Mouse (Mus musculus) myocyte (in vitro differentiated cells): ENCODE results near the gene Ccdc57. TPM values are rescaled to one million over a fixed set of nuclear protein-coding genes. Genes with fewer than 3 reads are reported as not detected.

Source experiments
- H3K27me3 ChIP-seq: one replicate; pipeline ENCODE4 v1.6.1; 2011; ENCODE audit not compliant: control insufficient read depth, insufficient read depth, insufficient read length
- H3K36me3 ChIP-seq: one replicate; pipeline ENCODE4 v1.6.1; 2011; ENCODE audit not compliant: control insufficient read depth, insufficient read depth
- H3K4me2 ChIP-seq: one replicate; pipeline ENCODE4 v1.6.1; 2011; ENCODE audit warnings: low read depth, control low read depth
- H3K4me3 ChIP-seq: one replicate; pipeline ENCODE4 v1.5.1; 2011; ENCODE audit warnings: mild to moderate bottlenecking, control low read depth, moderate library complexity
- H3K79me2 ChIP-seq: one replicate; pipeline ENCODE4 v1.6.1; 2011; ENCODE audit not compliant: control insufficient read depth, insufficient read depth
- H3ac ChIP-seq: one replicate; pipeline ENCODE4 v1.6.1; 2011; ENCODE audit not compliant: control insufficient read depth, insufficient read length
- CEBPB ChIP-seq: IDR thresholded peaks from 2 replicates; pipeline ENCODE4 v1.6.1; 2011; ENCODE audit warnings: mild to moderate bottlenecking, moderate library complexity; ENCODE audit not compliant: poor library complexity, insufficient read depth, severe bottlenecking
- E2F4 ChIP-seq: IDR thresholded peaks from one replicate; pipeline ENCODE4 v1.6.1; 2011; ENCODE audit warnings: mild to moderate bottlenecking, control low read depth, moderate library complexity; ENCODE audit not compliant: insufficient read depth
- MAX ChIP-seq: IDR thresholded peaks from one replicate; pipeline ENCODE4 v1.6.1; 2011; ENCODE audit warnings: low read depth, mild to moderate bottlenecking, control low read depth
- MYOD1 ChIP-seq, 3 experiments: IDR thresholded peaks; one replicate each; pipeline ENCODE4 v1.6.1; 2011; ENCODE audit warnings: control low read depth in 2 of 3, low read depth in 2 of 3, mild to moderate bottlenecking in 2 of 3, moderate library complexity in 1 of 3; ENCODE audit not compliant: insufficient read length in 2 of 3, control insufficient read depth in 1 of 3
- MYOG ChIP-seq, 3 experiments: IDR thresholded peaks; one replicate each; pipeline ENCODE4 v1.6.1; 2011; ENCODE audit warnings: control low read depth in 2 of 3, low read depth in 2 of 3, mild to moderate bottlenecking in 2 of 3; ENCODE audit not compliant: insufficient read length in 2 of 3, control insufficient read depth in 1 of 3, insufficient read depth in 1 of 3
- POLR2A ChIP-seq: IDR thresholded peaks from one replicate; pipeline ENCODE4 v1.6.1; 2011; ENCODE audit warnings: low read depth, mild to moderate bottlenecking, control low read depth, moderate library complexity; ENCODE audit not compliant: insufficient read length
- POLR2AphosphoS2 ChIP-seq: IDR thresholded peaks from one replicate; pipeline ENCODE4 v1.6.1; 2011; ENCODE audit warnings: low read depth, control low read depth; ENCODE audit not compliant: insufficient read length
- REST ChIP-seq: IDR thresholded peaks from one replicate; pipeline ENCODE4 v1.6.1; 2011; ENCODE audit warnings: mild to moderate bottlenecking, control low read depth, moderate library complexity; ENCODE audit not compliant: insufficient read depth, insufficient read length
- SRF ChIP-seq: IDR thresholded peaks from one replicate; pipeline ENCODE4 v1.6.1; 2011; ENCODE audit warnings: low read depth; ENCODE audit not compliant: control insufficient read depth, insufficient read length
- TCF12 ChIP-seq: IDR thresholded peaks from one replicate; pipeline ENCODE4 v1.6.1; 2011; ENCODE audit warnings: mild to moderate bottlenecking, control low read depth; ENCODE audit not compliant: poor library complexity, insufficient read depth, severe bottlenecking
- TCF3 ChIP-seq: IDR thresholded peaks from one replicate; pipeline ENCODE4 v1.6.1; 2011; ENCODE audit warnings: low read depth, control low read depth; ENCODE audit not compliant: insufficient read length
- USF1 ChIP-seq: IDR thresholded peaks from one replicate; pipeline ENCODE4 v1.6.1; 2011; ENCODE audit warnings: low read depth, mild to moderate bottlenecking, control low read depth, moderate library complexity
- polyA plus RNA-seq: library from polyadenylated mRNA; unstranded; fragments of >200 nt; fragmentation: generic; extraction: Trizol; gene quantifications from one replicate; pipeline ENCODE4 v1.2.1, GENCODE M21; 2012; ENCODE audit warnings: missing spikeins

Gene Ccdc57
- polyA plus RNA-seq, 1 experiment: 1.8 TPM

DNA sequence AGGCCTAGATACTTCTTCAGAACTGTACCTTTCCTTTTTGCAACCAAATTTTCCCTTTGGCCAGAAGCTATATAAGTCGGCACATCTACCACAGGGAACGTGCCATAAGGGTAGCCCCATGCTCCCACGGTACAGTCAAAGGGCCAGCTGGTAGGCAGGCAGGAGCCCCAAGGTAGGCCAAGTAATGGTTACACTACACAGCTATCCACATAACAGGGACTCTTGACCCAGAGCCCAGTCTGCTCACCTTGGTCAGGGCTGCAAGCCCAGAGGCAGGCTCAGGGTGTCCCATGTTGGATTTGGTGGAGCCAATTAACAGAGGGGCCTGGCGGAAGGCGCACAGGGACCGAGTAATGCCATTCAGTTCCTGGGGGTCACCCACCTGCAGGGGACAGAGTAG, 113.1 kb downstream of the Ccdc57 start:
- Histone ChIP-seq H3K79me2 (peaks cover 54% of the 10 kb centered on the region), H3K36me3 (peaks cover 29% of the 10 kb centered on the region), H3ac (no peak overlapping the region), H3K27me3 (no peaks in the 10 kb centered on the region), H3K4me3 (no peak overlapping the region), H3K4me2 (no peak overlapping the region)
- no peak for TF ChIP-seq POLR2AphosphoS2

DNA sequence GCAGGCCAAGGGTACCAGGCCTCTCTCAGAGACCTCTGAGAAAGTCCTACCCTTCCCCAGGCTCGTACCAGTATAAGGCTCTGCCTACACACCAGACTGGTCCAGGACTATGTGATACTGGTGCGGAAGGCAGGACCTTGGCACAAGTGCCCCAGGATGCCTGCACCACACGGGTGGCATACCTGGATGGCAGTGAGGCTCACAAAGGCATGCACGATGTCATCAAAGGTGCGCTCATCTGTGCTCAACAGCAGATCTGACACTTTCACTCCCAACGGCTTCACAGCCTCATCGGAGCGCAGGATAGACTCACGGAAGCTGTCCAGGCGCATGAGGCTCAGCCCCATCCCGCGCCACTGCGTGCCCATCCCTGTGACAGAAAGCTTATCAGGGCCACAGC, 114.4 kb downstream of the Ccdc57 start:
- Histone ChIP-seq H3K36me3 (peaks cover 29% of the 10 kb centered on the region), H3K27me3 (no peaks in the 10 kb centered on the region), H3K4me2 (no peak overlapping the region), H3K79me2 (peaks cover 51% of the 10 kb centered on the region), H3ac (no peak overlapping the region), H3K4me3 (no peak overlapping the region)
- TF ChIP-seq POLR2AphosphoS2 (peak; percentile 29), MYOD1 (IDR thresholded peaks at IDR 0.05; ENCODE audit: control insufficient read depth in 1 of 3, insufficient read length in 2 of 3, low read depth in 2 of 3) (no peak)

GRCm38 (mm10) chr11:120817358-120817757, 115.3 kb downstream of the Ccdc57 start:
- no peak overlapping the region for H3K4me2 ChIP-seq
- no peak for TF ChIP-seq SRF
- no peak for TF ChIP-seq POLR2A
- TF ChIP-seq TCF3: no peak
- TF ChIP-seq USF1: no peak
- TF ChIP-seq REST: no peak
- TF ChIP-seq E2F4: no peak
- TF ChIP-seq TCF12: no peak
- TF ChIP-seq MAX: no peak
- TF ChIP-seq MYOD1 (IDR thresholded peaks at IDR 0.05; ENCODE audit: control insufficient read depth in 1 of 3, insufficient read length in 2 of 3, low read depth in 2 of 3): no peak
- TF ChIP-seq CEBPB: no peak
- TF ChIP-seq MYOG (IDR thresholded peaks at IDR 0.05; ENCODE audit: control insufficient read depth in 1 of 3, insufficient read depth in 1 of 3, insufficient read length in 2 of 3, low read depth in 2 of 3): no peak
- no peak for TF ChIP-seq POLR2AphosphoS2
- H3ac ChIP-seq: no peak overlapping the region
- H3K27me3 ChIP-seq: no peaks in the 10 kb centered on the region
- no peak overlapping the region for H3K4me3 ChIP-seq
- peaks cover 37% of the 10 kb centered on the region for H3K36me3 ChIP-seq
- H3K79me2 ChIP-seq: peaks cover 42% of the 10 kb centered on the region

- Histone ChIP-seq H3K36me3 (peaks cover 46% of the 10 kb centered on the region), H3K4me2 (no peak overlapping the region), H3K27me3 (no peaks in the 10 kb centered on the region), H3K79me2 (peaks cover 2% of the 10 kb centered on the region), H3ac (no peak overlapping the region), H3K4me3 (no peak overlapping the region)
- TF ChIP-seq REST: no peak
- no peak for TF ChIP-seq TCF12
- no peak for TF ChIP-seq MAX
- no peak for TF ChIP-seq MYOG (IDR thresholded peaks at IDR 0.05; ENCODE audit: control insufficient read depth in 1 of 3, insufficient read depth in 1 of 3, insufficient read length in 2 of 3, low read depth in 2 of 3)
- no peak for TF ChIP-seq MYOD1 (IDR thresholded peaks at IDR 0.05; ENCODE audit: control insufficient read depth in 1 of 3, insufficient read length in 2 of 3, low read depth in 2 of 3)
- no peak for TF ChIP-seq POLR2AphosphoS2
- no peak for TF ChIP-seq USF1
- TF ChIP-seq POLR2A: no peak
- no peak for TF ChIP-seq CEBPB
Measured at GRCm38 (mm10) chr11:120812068-120812467, 120.6 kb downstream of the Ccdc57 start.

DNA sequence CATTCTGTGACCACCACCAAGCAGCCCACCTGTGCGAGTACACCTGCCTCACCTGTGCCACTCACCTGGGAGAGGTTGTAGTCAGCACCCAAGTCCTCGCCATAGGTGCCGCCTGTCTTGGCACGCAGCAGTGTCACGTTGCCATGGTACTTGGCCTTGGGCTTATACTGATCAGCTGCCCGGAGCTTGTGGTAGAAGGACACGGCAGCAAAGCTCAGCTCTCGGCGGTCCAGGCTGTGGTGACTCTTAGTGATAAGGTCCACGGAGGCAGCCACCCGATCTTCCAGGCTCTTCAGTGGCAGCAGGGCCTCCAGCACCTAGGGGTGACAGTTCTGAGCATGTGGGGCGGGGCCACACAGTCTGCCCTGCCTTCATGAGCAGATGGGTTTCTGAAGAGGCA, 124.7 kb downstream of the Ccdc57 start:
- Histone ChIP-seq H3ac (no peak overlapping the region), H3K4me3 (no peak overlapping the region), H3K27me3 (no peaks in the 10 kb centered on the region), H3K79me2 (no peaks in the 10 kb centered on the region), H3K36me3 (peaks cover 47% of the 10 kb centered on the region), H3K4me2 (no peak overlapping the region)
- TF ChIP-seq TCF12 (no peak), MYOG (IDR thresholded peaks at IDR 0.05; ENCODE audit: control insufficient read depth in 1 of 3, insufficient read depth in 1 of 3, insufficient read length in 2 of 3, low read depth in 2 of 3) (no peak), USF1 (no peak), CEBPB (no peak), POLR2A (no peak), REST (no peak), E2F4 (no peak), SRF (no peak), MYOD1 (IDR thresholded peaks at IDR 0.05; ENCODE audit: control insufficient read depth in 1 of 3, insufficient read length in 2 of 3, low read depth in 2 of 3) (no peak), MAX (no peak), TCF3 (no peak), POLR2AphosphoS2 (no peak)
